Mouse (Mus musculus) embryonic facial prominence, embryonic 11.5 days (tissue): ENCODE results near the gene Spock1. TPM values are rescaled to one million over a fixed set of nuclear protein-coding genes. Genes with fewer than 3 reads are reported as not detected.

Experiments
- ATAC-seq: fragments of 200-750 bp; cut with Nextera tagmentation; replicated peaks from 2 replicates; pipeline ENCODE4 v1.8.0; 2017; ENCODE audit warnings: low read depth; ENCODE audit not compliant: insufficient number of reproducible peaks, low FRiP score, low TSS enrichment
- DNase-seq: peaks from one replicate; pipeline ENCODE4 v3.0.0-alpha.2; 2015; ENCODE audit warnings: low spot score
- H3K27ac ChIP-seq: fragments of 300-500 bp; sonication (generic); replicated peaks from 2 replicates; pipeline ENCODE4 v1.5.1; 2014; ENCODE audit warnings: mild to moderate bottlenecking, low read depth, low read length, control low read depth
- H3K27me3 ChIP-seq: fragments of 300-500 bp; sonication (generic); 2 replicates; pipeline ENCODE4 v1.6.1; 2014; ENCODE audit warnings: mild to moderate bottlenecking, low read length, moderate library complexity, mixed read lengths; ENCODE audit not compliant: control insufficient read depth, insufficient read depth
- H3K36me3 ChIP-seq: fragments of 300-500 bp; sonication (generic); replicated peaks from 2 replicates; pipeline ENCODE4 v1.6.1; 2014; ENCODE audit warnings: low read depth, mild to moderate bottlenecking, low read length, moderate library complexity, mixed read lengths; ENCODE audit not compliant: control insufficient read depth, insufficient read depth
- H3K4me1 ChIP-seq: fragments of 300-500 bp; sonication (generic); 2 replicates; pipeline ENCODE4 v1.6.1; 2014; ENCODE audit warnings: low read length, mixed read lengths; ENCODE audit not compliant: control insufficient read depth, insufficient read depth
- H3K4me2 ChIP-seq: fragments of 300-500 bp; sonication (generic); 2 replicates; pipeline ENCODE4 v1.6.1; 2014; ENCODE audit warnings: low read depth, mild to moderate bottlenecking, control low read depth, low read length, moderate library complexity
- H3K4me3 ChIP-seq: fragments of 300-500 bp; sonication (generic); 2 replicates; pipeline ENCODE4 v1.5.1; 2014; ENCODE audit warnings: low read depth, low read length, control low read depth
- H3K9ac ChIP-seq: fragments of 300-500 bp; sonication (generic); replicated peaks from 2 replicates; pipeline ENCODE4 v1.6.1; 2014; ENCODE audit warnings: mild to moderate bottlenecking, control low read depth, low read length
- H3K9me3 ChIP-seq: fragments of 300-500 bp; sonication (generic); replicated peaks from 2 replicates; pipeline ENCODE4 v1.6.1; 2016; ENCODE audit warnings: mild to moderate bottlenecking, low read length, inconsistent platforms, mixed read lengths; ENCODE audit not compliant: control insufficient read depth
- WGBS: fragments of 180-500 bp; shearing (Covaris S2); extraction: QIAGEN DNeasy Blood & Tissue Kit; methylation state at CpG from one replicate; pipeline ENCODE4 v1.1.7; 2014; 5-methylcytosine and 5-hydroxymethylcytosine counted together
- polyA plus RNA-seq: library from polyadenylated mRNA; unstranded; fragments of >200 nt; fragmentation: Nextera tagmentation; extraction: Ambion mirVana; gene quantifications from 2 replicates; pipeline ENCODE4 v1.2.1, GENCODE M21; 2014

Gene Spock1
- polyA plus RNA-seq, 1 experiment from 2014 or later: 7.6 TPM

- no peaks in the 10 kb centered on the region for H3K4me1 ChIP-seq
- H3K36me3 ChIP-seq: no peaks in the 10 kb centered on the region
- H3K9ac ChIP-seq: no peak overlapping the region
- no peak overlapping the region for H3K27ac ChIP-seq
- DNase-seq (no peak), ATAC-seq (no peak)
- no peaks in the 10 kb centered on the region for H3K27me3 ChIP-seq
- no peaks in the 10 kb centered on the region for H3K9me3 ChIP-seq
- H3K4me3 ChIP-seq: no peak overlapping the region
- H3K4me2 ChIP-seq: no peak overlapping the region
Measured at GRCm38 (mm10) chr13:57525946-57526345, 382.2 kb downstream of the Spock1 start.

DNA sequence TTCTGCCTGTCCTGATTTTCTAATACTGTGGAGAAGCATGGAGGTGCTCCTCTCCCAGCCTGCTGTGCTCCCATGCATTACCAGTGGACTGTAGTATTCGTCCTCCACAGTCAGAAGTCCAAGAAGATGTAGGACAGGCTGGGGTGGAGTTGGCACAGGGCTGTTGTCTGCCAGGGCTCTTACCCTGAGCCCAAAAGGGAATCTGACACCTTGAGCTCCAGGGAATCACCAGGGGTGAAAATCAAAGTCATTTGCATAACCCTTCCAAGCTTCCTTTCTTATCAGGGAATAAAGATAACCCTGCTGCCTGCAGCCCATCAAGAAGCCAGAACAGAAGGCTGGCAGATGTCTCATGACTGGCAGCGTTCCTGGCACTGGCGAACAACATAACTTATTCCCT lies 383.6 kb downstream of the Spock1 start:
- H3K4me2 ChIP-seq: no peak overlapping the region
- no peak overlapping the region for H3K27ac ChIP-seq
- H3K27me3 ChIP-seq: no peaks in the 10 kb centered on the region
- no peak overlapping the region for H3K4me3 ChIP-seq
- H3K36me3 ChIP-seq: no peaks in the 10 kb centered on the region
- ATAC-seq (no peak), DNase-seq (no peak)
- WGBS: 70% methylated on average over 3 of the region's 3 CpGs
- no peaks in the 10 kb centered on the region for H3K4me1 ChIP-seq
- H3K9me3 ChIP-seq: no peaks in the 10 kb centered on the region
- H3K9ac ChIP-seq: no peak overlapping the region

- Histone ChIP-seq H3K4me1 (no peaks in the 10 kb centered on the region), H3K36me3 (no peaks in the 10 kb centered on the region), H3K4me2 (no peak overlapping the region), H3K9me3 (no peaks in the 10 kb centered on the region), H3K4me3 (no peak overlapping the region), H3K9ac (no peak overlapping the region), H3K27me3 (no peaks in the 10 kb centered on the region), H3K27ac (no peak overlapping the region)
- ATAC-seq: no peak
- DNase-seq: no peak
- WGBS: 86% methylated on average over 5 of the region's 5 CpGs
Measured at GRCm38 (mm10) chr13:57523366-57523765, 384.8 kb downstream of the Spock1 start.

DNA sequence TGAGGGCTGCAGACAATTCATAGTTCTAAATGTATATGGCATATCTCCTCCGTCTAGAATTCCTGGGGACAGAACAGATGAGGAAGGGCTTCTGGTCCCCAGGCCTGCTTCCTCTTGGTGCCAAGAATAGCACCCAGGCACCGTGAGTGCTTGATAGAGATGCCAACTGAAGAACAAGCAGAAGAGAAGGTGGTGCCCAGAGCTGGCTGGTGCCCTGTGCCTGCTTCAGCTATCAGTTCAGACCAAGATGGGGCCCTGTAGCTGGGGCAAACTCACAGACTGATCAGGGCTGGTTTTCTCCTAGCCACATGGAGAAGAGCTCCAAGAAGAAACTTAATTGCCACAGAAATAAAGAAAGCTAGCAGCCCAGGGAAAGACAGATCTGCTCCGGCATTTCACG lies 385.8 kb downstream of the Spock1 start:
- Histone ChIP-seq H3K36me3 (no peaks in the 10 kb centered on the region), H3K4me3 (no peak overlapping the region), H3K27me3 (no peaks in the 10 kb centered on the region), H3K27ac (no peak overlapping the region), H3K9me3 (no peaks in the 10 kb centered on the region), H3K4me2 (no peak overlapping the region), H3K4me1 (no peaks in the 10 kb centered on the region), H3K9ac (no peak overlapping the region)
- ATAC-seq (no peak), DNase-seq (no peak)
- WGBS: 71% methylated on average over 4 of the region's 4 CpGs

DNA sequence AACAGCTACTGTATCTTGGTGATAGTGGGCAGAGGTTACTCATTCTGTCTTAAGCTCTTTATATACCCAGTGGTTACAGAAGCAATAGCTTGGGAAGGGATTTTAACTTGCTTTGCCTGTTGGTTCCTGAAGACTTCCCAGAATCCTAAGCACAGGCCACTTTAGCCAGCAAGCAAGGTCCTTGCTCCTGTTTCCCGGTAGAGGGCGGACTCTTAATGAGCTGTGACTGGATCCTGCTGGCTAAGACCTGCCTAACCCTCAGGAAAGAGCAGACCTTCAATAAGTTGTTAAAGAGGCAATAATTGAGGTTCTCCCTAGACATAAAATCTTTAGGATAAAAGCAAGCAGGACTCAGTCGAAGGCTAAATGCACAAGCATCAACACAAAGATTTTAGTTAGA lies 387.0 kb downstream of the Spock1 start:
- DNase-seq (peak; percentile 75), ATAC-seq (no peak; the same call in 1 of the 2 replicates)
- Histone ChIP-seq H3K27me3 (no peaks in the 10 kb centered on the region), H3K9me3 (no peaks in the 10 kb centered on the region), H3K4me3 (no peak overlapping the region), H3K4me1 (no peaks in the 10 kb centered on the region), H3K9ac (no peak overlapping the region), H3K4me2 (no peak overlapping the region), H3K36me3 (no peaks in the 10 kb centered on the region), H3K27ac (no peak overlapping the region)
- WGBS: 13% methylated on average over 3 of the region's 3 CpGs

- DNase-seq: no peak
Measured at GRCm38 (mm10) chr13:57519790-57520189, 388.3 kb downstream of the Spock1 start.

DNA sequence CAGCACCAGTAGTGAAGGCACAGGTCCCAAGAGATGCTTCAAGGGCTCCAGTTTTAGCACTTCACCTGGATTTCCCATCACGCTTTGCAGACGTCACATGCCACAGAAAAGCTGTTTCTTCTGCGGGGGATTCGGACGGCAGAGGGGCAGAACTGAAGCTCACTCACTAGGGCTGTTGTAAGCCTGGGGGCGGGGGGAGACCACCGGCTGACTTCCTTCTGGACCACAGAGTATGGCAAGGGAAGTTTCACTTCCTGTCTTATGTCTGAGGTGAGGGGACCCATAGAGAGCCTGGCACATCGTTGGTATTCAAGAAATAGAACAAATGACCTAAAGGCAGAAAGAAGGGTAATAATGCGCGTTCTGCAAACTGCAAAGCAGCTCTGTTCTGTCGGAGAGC lies 392.4 kb downstream of the Spock1 start:
- Histone ChIP-seq H3K4me1 (no peaks in the 10 kb centered on the region), H3K9me3 (no peaks in the 10 kb centered on the region), H3K27me3 (no peaks in the 10 kb centered on the region), H3K9ac (no peak overlapping the region), H3K4me2 (no peak overlapping the region), H3K27ac (no peak overlapping the region), H3K36me3 (no peaks in the 10 kb centered on the region), H3K4me3 (no peak overlapping the region)
- WGBS: 70% methylated on average over 11 of the region's 11 CpGs
- ATAC-seq: no peak
- no peak for DNase-seq

More at GRCm38 (mm10) chr13:57519790-57520189, 388.3 kb downstream of the Spock1 start:
- Histone ChIP-seq H3K4me2 (no peak overlapping the region), H3K36me3 (no peaks in the 10 kb centered on the region), H3K9me3 (no peaks in the 10 kb centered on the region), H3K27me3 (no peaks in the 10 kb centered on the region), H3K4me3 (no peak overlapping the region), H3K9ac (no peak overlapping the region), H3K27ac (no peak overlapping the region), H3K4me1 (no peaks in the 10 kb centered on the region)
- WGBS: 69% methylated on average over 11 of the region's 11 CpGs
- no peak for ATAC-seq

DNA sequence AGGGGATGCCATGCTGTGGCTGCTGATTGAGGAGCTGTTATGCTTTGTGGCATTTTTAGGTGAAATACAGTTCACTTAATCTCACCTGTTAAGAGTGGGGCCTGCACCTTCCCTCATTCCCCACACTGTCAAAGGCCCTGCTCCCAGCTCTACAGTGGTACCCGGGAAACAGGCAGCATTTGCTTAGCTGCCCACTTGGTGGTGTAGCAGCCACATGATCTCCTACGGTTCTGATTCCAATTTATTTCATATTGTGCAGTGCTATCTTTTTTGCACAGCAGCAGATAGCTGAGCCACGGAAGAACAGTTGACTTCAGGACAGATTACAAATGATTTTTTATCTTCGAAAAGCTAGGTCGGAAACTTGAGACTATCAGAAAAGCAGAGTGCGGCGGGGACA lies 406.6 kb downstream of the Spock1 start:
- H3K27me3 ChIP-seq: no peaks in the 10 kb centered on the region
- no peak overlapping the region for H3K9ac ChIP-seq
- no peaks in the 10 kb centered on the region for H3K4me1 ChIP-seq
- H3K4me2 ChIP-seq: no peak overlapping the region
- H3K36me3 ChIP-seq: no peaks in the 10 kb centered on the region
- no peak overlapping the region for H3K4me3 ChIP-seq
- H3K9me3 ChIP-seq: no peaks in the 10 kb centered on the region
- WGBS: 87% methylated on average over 7 of the region's 7 CpGs
- ATAC-seq: no peak
- H3K27ac ChIP-seq: no peak overlapping the region
- no peak for DNase-seq
